Mouse (Mus musculus): ENCODE data around the gene Olfr1342.

DNA sequence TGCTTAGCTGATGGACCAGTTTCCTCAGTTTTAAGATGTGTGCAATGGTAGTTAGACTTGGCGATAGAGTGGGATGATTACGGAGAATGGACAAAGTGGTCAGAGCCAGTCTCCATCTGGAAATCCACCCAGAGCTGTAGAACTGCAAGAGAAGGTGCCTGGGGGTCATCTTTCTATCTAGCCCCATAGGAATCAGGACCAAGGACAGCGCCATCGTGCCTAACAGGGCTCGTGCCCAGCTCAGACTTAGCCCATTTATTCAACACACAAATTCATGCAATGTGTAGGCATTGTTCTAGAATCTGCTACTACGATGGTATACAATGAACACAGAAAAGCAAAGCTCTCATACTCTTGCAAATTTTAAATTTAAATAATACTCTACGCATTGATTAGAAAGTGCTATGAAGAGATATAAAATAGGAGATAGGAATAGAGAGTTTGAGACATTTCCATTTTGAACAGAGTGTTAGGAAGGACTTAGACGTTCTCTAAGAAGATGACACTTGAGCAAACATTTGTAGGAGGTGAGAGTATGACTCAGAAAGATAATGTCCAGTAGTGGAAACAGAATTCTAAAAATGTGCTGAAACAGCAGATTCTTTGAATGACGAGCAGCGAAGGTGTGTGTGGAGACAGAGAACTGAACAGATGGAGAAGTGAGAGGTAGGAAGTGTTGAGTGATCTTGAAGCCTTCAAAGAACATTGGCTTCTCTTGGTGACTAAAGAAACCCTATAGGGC, 29.4 kb upstream of the Olfr1342 start:
- TF ChIP-seq CTCF (IDR thresholded peaks at IDR 0.05; ENCODE audit: extremely low read depth, insufficient read depth, low read length) (no peak), POLR2A (IDR thresholded peaks at IDR 0.05; ENCODE audit: extremely low read depth, insufficient read depth, low read length) (no peak)

Data from cortical plate, adult 2 months (tissue).